Mouse (Mus musculus): Measurements from ENCODE around the gene Mcam.

Mcam gene

GRCm38 (mm10) chr9:44135731-44136411, 1.6 kb downstream of the Mcam start:
- no peak for DNase-seq (ENCODE audit: low spot score in 2 of 2)

GRCm38 (mm10) chr9:44137846-44138245, 3.6 kb downstream of the Mcam start:
- no peak for DNase-seq (ENCODE audit: low spot score in 2 of 2)

GRCm38 (mm10) chr9:44141951-44142350, 7.7 kb downstream of the Mcam start:
- DNase-seq (ENCODE audit: low spot score in 2 of 2) = no peak

DNA sequence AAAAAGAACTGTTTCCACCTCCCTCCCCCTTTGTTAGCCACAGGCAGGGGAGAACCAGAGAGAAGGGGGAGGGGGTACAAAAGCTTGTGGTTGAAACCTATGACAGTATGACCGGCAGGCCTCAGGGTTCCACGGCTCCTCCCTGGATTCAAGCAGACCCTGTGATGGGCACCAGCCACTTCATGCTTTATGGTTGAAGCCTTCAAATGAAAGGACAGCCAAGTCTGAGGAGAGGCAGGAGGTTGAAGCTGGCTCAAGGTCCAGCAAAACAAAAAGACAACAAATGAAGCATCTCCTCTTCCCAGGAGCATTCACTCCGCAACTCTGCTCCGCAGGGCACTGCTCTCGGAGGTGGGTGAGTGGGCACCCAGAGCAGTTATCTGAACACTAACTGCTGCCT, 9.2 kb downstream of the Mcam start:
- no peak for DNase-seq (ENCODE audit: low spot score in 2 of 2)

GRCm38 (mm10) chr9:44144023-44144717, 9.9 kb downstream of the Mcam start:
- DNase-seq (ENCODE audit: low spot score in 2 of 2) = no peak

- DNase-seq (ENCODE audit: low spot score in 2 of 2) = no peak
Observed at GRCm38 (mm10) chr9:44144718-44145060, 10.4 kb downstream of the Mcam start.

DNA sequence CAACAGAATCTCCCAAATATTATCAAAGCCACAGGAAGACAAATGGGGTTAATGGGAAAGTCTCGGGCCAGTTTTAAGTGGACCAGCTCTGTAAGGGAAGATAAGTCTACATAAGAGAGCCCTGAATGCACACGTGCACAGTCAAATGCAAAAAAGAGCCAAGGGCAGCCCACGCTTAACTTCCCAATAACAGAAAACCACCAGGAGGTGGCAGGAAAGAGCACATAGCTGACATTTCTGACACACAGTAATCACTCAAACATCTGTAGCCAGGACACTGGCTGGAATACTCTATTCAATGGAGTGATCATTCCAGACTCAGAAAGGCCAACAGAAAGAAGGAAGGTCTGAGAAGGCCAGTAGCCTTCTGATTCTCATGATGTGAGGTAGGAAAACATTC, 13.0 kb downstream of the Mcam start:
- DNase-seq (ENCODE audit: low spot score in 2 of 2) = peak in 1 of 2 experiments; percentile 34

- no peak for DNase-seq (ENCODE audit: low spot score in 2 of 2)
Observed at GRCm38 (mm10) chr9:44159886-44160285, 25.6 kb downstream of the Mcam start.

DNA sequence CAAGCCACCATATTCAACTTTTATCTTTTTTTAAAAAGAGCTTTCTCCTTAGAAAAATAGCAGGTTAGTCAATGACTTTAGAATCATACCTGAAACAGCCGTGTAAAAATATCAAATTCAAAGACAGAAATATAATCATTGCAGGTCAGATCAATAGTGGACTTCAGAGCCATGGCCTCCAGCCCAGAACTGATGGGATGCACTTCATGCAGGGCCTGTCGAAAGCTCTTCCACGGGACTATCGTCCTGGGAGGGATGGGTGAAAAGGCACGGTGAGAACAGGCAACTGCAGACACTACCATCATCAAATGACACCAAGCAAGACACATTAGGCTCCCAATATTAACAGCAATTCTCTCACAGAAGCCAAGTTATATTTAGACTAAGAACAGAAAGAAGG, 34.7 kb downstream of the Mcam start:
- DNase-seq (ENCODE audit: low spot score in 2 of 2) = no peak

GRCm38 (mm10) chr9:44170691-44171151, 36.5 kb downstream of the Mcam start:
- DNase-seq (ENCODE audit: low spot score in 2 of 2) = peak; percentile 53 to 61

DNA sequence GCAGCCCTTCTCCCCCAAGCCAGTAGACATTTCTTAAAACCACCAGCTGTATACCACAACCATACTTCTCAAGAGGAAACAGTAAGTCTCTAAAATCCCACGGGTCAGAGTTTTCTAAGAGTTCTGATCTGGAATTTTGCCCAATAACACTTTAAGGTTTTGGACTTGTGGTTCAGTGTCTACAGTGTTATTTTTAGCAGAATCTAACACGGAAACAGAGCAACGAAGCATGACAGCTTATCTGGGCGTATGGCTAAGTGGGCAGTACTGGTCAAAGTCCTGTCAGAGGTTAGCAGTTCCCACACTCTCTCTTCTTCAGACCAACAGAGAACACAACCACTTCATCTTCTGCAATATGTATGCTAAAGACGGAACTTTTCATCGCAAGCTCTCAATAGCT, 41.3 kb downstream of the Mcam start:
- peak; percentile 42 to 53 for DNase-seq (ENCODE audit: low spot score in 2 of 2)

DNA sequence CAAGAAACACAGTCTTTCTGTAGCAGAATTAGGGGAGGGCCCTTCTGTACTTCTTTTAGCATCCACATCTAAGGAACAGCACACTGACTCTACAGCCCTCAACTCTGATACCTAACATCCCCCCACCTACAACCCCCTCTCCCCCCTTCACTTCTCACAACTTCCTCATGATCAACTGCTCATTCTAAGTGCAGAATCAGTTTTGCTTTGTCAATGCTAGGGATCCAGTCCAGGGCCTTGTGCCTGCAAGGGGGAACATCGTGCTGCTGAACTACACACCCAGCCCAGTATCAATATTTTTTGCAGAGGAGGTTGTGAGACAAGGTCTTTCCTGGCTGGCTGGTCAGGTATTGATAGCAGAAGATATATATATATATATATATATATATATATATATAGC, 41.7 kb downstream of the Mcam start:
- DNase-seq (ENCODE audit: low spot score in 2 of 2) = no peak

GRCm38 (mm10) chr9:44177405-44177804, 43.1 kb downstream of the Mcam start:
- DNase-seq (ENCODE audit: low spot score in 2 of 2) = no peak

DNA sequence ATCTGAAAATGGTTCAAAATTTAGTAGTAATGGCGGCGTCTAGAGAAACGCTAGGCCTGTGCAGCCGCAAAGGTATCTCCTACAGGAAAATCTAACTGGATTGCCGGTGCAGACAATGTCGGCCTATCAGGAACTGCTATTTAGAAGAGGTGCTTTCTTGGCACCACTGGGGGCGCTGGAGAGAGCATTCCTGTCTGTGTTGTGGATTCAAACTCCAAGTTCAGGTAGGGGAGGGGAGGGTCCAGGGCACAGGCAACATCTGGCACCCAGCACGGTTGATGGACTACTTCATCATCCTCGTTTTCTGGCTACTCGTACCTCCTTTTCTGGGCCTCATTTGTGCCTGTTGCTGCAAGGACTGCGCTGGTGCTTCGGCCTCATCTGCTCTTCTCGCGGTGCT, 44.1 kb downstream of the Mcam start:
- DNase-seq (ENCODE audit: low spot score in 2 of 2) = no peak

DNA sequence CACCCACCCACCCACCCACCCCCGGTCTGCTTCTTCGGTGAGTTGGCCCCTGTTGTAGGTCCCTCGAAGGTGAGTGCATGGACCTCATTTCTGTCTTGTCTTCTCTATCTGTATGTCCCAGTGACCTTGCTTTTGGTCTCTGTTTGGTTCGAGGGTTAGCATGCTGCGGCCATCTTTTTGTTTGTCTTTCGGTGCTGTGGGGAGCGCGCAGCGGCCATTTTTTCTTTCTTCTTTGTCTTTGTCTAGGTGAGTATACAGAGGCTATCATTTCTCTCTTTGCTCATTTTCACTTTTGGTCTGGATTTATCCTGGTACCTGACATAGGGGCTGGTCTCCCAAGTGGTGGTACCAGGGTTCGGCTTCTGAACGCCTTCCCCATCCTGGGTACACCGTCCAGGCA, 44.5 kb downstream of the Mcam start:
- DNase-seq (ENCODE audit: low spot score in 2 of 2) = no peak

DNA sequence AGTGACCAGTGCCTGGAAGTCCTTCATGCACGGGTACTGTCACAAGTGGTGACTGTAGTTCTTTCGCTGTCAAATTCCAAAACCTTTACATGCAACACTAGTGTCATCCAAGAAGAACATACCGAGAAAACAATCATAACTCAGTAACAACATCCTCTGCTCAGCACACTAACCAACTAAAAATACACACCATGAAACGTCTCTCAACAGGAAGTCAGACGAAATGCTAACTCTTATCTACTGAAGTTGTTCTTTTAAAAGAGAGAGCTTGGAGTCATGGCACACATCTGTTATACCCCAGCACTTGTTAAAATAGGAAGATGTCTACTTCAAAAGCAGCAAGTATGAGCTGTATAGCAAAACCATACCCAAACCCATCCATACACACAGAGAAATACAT, 47.3 kb downstream of the Mcam start:
- DNase-seq (ENCODE audit: low spot score in 2 of 2) = no peak

GRCm38 (mm10) chr9:44182260-44182659, 48.0 kb downstream of the Mcam start:
- DNase-seq (ENCODE audit: low spot score in 2 of 2) = peak in 1 of 2 experiments; percentile 28

DNA sequence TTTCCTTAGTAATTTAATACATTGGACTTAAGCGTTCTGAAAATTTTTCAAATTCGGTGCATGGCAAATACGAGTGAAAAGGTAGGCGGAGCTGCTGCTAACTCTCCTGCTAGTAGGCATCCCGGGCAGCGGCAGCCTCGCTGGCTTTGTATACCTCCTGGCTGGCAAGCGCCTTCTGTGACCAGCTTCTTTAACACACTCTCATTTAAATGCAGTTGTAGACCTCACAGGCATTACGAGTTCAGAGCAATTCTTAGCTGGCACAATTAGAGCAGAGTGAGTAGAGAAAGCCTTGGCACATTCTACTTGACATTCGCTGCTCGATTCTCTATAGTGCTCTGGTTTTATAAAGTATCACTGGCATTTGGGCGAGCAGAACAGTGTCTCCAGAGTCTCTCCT, 54.0 kb downstream of the Mcam start:
- DNase-seq (ENCODE audit: low spot score in 2 of 2) = no peak

- DNase-seq (ENCODE audit: low spot score in 2 of 2) = no peak
Observed at GRCm38 (mm10) chr9:44191166-44191565, 56.9 kb downstream of the Mcam start.

GRCm38 (mm10) chr9:44192312-44192711, 58.0 kb downstream of the Mcam start:
- no peak for DNase-seq (ENCODE audit: low spot score in 2 of 2)

All from heart, adult 9 months (tissue).